9 mouse cellular contexts compared by ENCODE assay signal in genomic region chr13:10942031-10942655, GRCm38 (mm10).
DNase-seq lines count a peak whose midpoint lies in the region; ATAC-seq and TF ChIP-seq lines count a peak whose summit lies in the region.
"Had no signal": no experiment of that assay in that cellular context is flagged by ENCODE, and none has a peak within 500 bp of the region (broad histone marks: within the 10 kb centered on the region; RNA-seq: fewer than 3 reads in every experiment).

No protein-coding gene starts in this region.

- no peaks in the 10 kb centered on the region for H3K27me3 ChIP-seq in midbrain, embryonic 11.5 days (ENCODE audit: control insufficient read depth, insufficient read depth, low read length)
- no peaks in the 10 kb centered on the region for H3K27me3 ChIP-seq in midbrain, embryonic 16.5 days (ENCODE audit: control insufficient read depth, insufficient read depth, low read depth, low read length)

- WGBS in midbrain, embryonic 11.5 days, result 48% methylated on average over 4 of the region's 4 CpGs
- 52% methylated on average over 4 of the region's 4 CpGs for WGBS in midbrain, embryonic 16.5 days

- no peaks in the 10 kb centered on the region for H3K36me3 ChIP-seq in midbrain, embryonic 11.5 days (ENCODE audit: control insufficient read depth, insufficient read depth, low read length)
- H3K36me3 ChIP-seq in midbrain, embryonic 16.5 days (ENCODE audit: control insufficient read depth, insufficient read depth, low read length), result no peaks in the 10 kb centered on the region
- H3K36me3 ChIP-seq: G1E had no signal

- peak; percentile 13 for DNase-seq in gastrocnemius, postnatal 10 days
- DNase-seq in gastrocnemius, postnatal 25 days, result no peak
- DNase-seq in midbrain, embryonic 11.5 days (ENCODE audit: low spot score, missing footprints), result peak; percentile 84
- peak; percentile 75 to 82 for DNase-seq in cerebellum, postnatal 10 days
- DNase-seq in layer of hippocampus, adult 2 months (ENCODE audit: low spot score in 2 of 2), result peak in 1 of 2 experiments; percentile 37
- no peak for DNase-seq in ovary, adult 18-20 months (ENCODE audit: low spot score)
- no peak for DNase-seq in thymus, postnatal 10 days (ENCODE audit: low spot score in 2 of 2)

- TF ChIP-seq CTCF in layer of hippocampus, adult 2 months (conservative IDR thresholded peaks at IDR 0.05), result peak; percentile 79

- no peak overlapping the region for H3K4me2 ChIP-seq in midbrain, embryonic 11.5 days
- no peak overlapping the region for H3K4me2 ChIP-seq in midbrain, embryonic 16.5 days (ENCODE audit: low read length)

- H3K4me1 ChIP-seq in midbrain, embryonic 11.5 days (ENCODE audit: control insufficient read depth, insufficient read depth, low read length), result no peaks in the 10 kb centered on the region
- H3K4me1 ChIP-seq in midbrain, embryonic 16.5 days (ENCODE audit: control insufficient read depth, insufficient read depth, low read length), result no peaks in the 10 kb centered on the region

- no peak overlapping the region for H3K9ac ChIP-seq in midbrain, embryonic 11.5 days (ENCODE audit: low read length)
- H3K9ac ChIP-seq in midbrain, embryonic 16.5 days (ENCODE audit: low read depth, low read length), result no peak overlapping the region

- peak; percentile 74 for ATAC-seq in midbrain, embryonic 11.5 days (ENCODE audit: low FRiP score)
- no peak for ATAC-seq in midbrain, embryonic 16.5 days

- H3K9me3 ChIP-seq in midbrain, embryonic 11.5 days (ENCODE audit: control insufficient read depth, low read length), result no peaks in the 10 kb centered on the region
- no peaks in the 10 kb centered on the region for H3K9me3 ChIP-seq in midbrain, embryonic 16.5 days (replicated peaks; ENCODE audit: control insufficient read depth, low read length, poor library complexity, severe bottlenecking)
- H3K9me3 ChIP-seq: G1E had no signal

- no peak overlapping the region for H3K27ac ChIP-seq in midbrain, embryonic 11.5 days (ENCODE audit: low read depth, low read length)
- H3K27ac ChIP-seq in midbrain, embryonic 16.5 days (ENCODE audit: low read length), result no peak overlapping the region
- H3K27ac ChIP-seq in layer of hippocampus, adult 2 months, result no peak overlapping the region

- no peak overlapping the region for H3K4me3 ChIP-seq in midbrain, embryonic 11.5 days (ENCODE audit: low read depth, low read length)
- H3K4me3 ChIP-seq in midbrain, embryonic 16.5 days (ENCODE audit: low read depth, low read length), result no peak overlapping the region
- H3K4me3 ChIP-seq in layer of hippocampus, adult 2 months, result no peak overlapping the region

Comparison
In these comparisons a context has a peak if more than half of its experiments do, and no peak if none do; other contexts are left out.
1. DNase-seq: peak in gastrocnemius, postnatal 10 days (single experiment), midbrain, embryonic 11.5 days (single experiment) and cerebellum, postnatal 10 days (2 of 2); none in gastrocnemius, postnatal 25 days (single experiment), ovary, adult 18-20 months (single experiment) and thymus, postnatal 10 days (0 of 2).